Mouse (Mus musculus) testis, adult 2 months (tissue): ENCODE data around the gene Ctc1. TPM values are rescaled to one million over a fixed set of nuclear protein-coding genes. Genes with fewer than 3 reads are reported as not detected.
"Not testable (repeated sequence)": the region's sequence is repeated elsewhere in the genome, so short reads cannot be mapped to it uniquely, and the experiment has no call there.

Experiments used
- H3K27ac ChIP-seq: fragments of 200-500 bp; 2 replicates; pipeline ENCODE4 v1.5.1; 2012; ENCODE audit warnings: low read depth, low read length; ENCODE audit not compliant: control insufficient read depth, insufficient read depth
- H3K27me3 ChIP-seq: fragments of 200-500 bp; 2 replicates; pipeline ENCODE4 v1.6.1; 2012; ENCODE audit warnings: mild to moderate bottlenecking, low read length, moderate library complexity; ENCODE audit not compliant: control insufficient read depth, insufficient read depth
- H3K36me3 ChIP-seq: fragments of 200-500 bp; 2 replicates; pipeline ENCODE4 v1.6.1; 2012; ENCODE audit warnings: mild to moderate bottlenecking, low read length; ENCODE audit not compliant: control insufficient read depth, insufficient read depth
- H3K4me1 ChIP-seq: fragments of 200-500 bp; 2 replicates; pipeline ENCODE4 v1.6.1; 2012; ENCODE audit warnings: low read length; ENCODE audit not compliant: control insufficient read depth, insufficient read depth
- H3K4me3 ChIP-seq: fragments of 200-500 bp; 2 replicates; pipeline ENCODE4 v1.5.1; 2012; ENCODE audit warnings: low read depth, mild to moderate bottlenecking, low read length, moderate library complexity, mixed read lengths; ENCODE audit not compliant: control insufficient read depth
- CTCF ChIP-seq: fragments of 200-500 bp; IDR thresholded peaks from 2 replicates; pipeline ENCODE4 v1.5.1; 2012; ENCODE audit warnings: low read depth, mild to moderate bottlenecking, inconsistent platforms, low read length, moderate library complexity; ENCODE audit not compliant: control insufficient read depth, insufficient read depth, insufficient replicate concordance
- POLR2A ChIP-seq: fragments of 200-500 bp; IDR thresholded peaks from 2 replicates; pipeline ENCODE4 v1.6.1; 2012; ENCODE audit warnings: low read depth, mild to moderate bottlenecking, inconsistent platforms, low read length, moderate library complexity; ENCODE audit not compliant: control insufficient read depth
- polyA plus RNA-seq: library from polyadenylated mRNA; depleted of rRNA; stranded (reverse); fragments of >200 nt; gene quantifications from 2 replicates; pipeline ENCODE4 v1.2.3, GENCODE M21; 2012; rRNA removed

Gene Ctc1
- 44.5 and 44.9 TPM in 2 replicates for polyA plus RNA-seq

- Histone ChIP-seq H3K36me3 (no peaks in the 10 kb centered on the region), H3K4me1 (peaks cover 7% of the 10 kb centered on the region), H3K27ac (peak within 1 kb of the TSS; percentile 88), H3K27me3 (no peaks in the 10 kb centered on the region), H3K4me3 (peak within 1 kb of the TSS; percentile 95)
- TF ChIP-seq POLR2A (peak; percentile 98), CTCF (peak; percentile 61; the same call in 1 of the 2 replicates)
Measured at GRCm38 (mm10) chr11:69015644-69016441, at the start of gene Ctc1. Ctc1 (plus strand) TSS chr11:69015911.

GRCm38 (mm10) chr11:68966554-68966953 is 49.2 kb upstream of the Ctc1 start:
- peaks cover 7% of the 10 kb centered on the region for H3K4me1 ChIP-seq
- no peak overlapping the region for H3K27ac ChIP-seq
- no peaks in the 10 kb centered on the region for H3K27me3 ChIP-seq
- no peaks in the 10 kb centered on the region for H3K36me3 ChIP-seq
- TF ChIP-seq CTCF = no peak
- H3K4me3 ChIP-seq = peak overlapping the region; percentile 98

DNA sequence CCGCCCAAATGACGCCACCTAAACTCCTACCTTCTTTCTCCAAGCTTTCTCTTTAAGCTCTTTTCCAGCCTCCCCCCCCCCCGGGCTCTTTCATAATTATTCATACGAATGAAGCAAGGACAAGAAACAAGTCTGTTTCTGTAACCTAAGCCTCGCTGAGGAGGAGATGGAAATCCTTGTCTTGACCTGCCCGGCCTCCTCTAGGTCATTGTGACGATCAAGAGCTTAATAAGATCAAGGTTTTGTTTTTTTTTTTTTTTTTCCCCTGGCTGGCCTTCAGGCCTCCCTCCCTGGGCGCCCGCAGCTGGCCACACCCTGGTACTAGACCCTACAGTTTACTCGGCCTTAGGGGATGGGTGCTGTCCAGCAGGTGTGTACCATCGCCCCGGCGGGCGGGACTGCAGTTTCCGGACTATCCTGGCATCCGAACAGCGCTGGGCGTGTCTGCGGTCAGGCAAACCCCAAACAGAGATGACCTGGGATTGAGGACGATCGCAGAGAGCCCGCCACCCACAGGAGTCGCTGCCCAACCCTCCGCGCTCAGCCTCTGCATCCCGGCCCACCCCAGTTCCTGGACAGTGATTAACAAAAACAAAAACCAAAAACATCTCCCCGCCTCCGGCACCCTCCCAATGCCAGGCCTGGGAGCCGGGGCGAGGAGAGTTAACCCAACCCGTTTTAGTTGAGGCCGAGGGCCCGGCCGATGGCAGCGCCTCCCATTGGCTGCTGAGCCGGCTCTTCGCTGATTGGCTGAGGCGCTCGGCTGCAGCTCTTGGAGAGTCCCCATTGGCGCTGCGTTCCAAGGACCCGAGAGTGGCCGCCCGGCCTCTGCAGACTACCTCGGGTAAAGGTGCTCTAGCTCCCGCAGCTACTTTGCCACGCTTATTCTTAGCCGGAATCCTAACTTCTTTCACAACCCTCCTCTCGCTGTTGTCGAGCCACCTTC is 48.1 kb upstream of the Ctc1 start, which contains the start of gene Slc25a35:
Gene Slc25a35 (plus strand): TSS at position 795 of the 946 bp plus-strand sequence.
- H3K4me3 ChIP-seq = peak within 1 kb of the TSS; percentile 98
- H3K4me1 ChIP-seq = peaks cover 11% of the 10 kb centered on the region
- peak within 1 kb of the TSS; percentile 96 for H3K27ac ChIP-seq
- H3K27me3 ChIP-seq = no peaks in the 10 kb centered on the region
- peak; percentile 60 for TF ChIP-seq POLR2A
- no peak for TF ChIP-seq CTCF
- peaks cover 2% of the 10 kb centered on the region; the same call in 1 of the 2 replicates for H3K36me3 ChIP-seq

- Histone ChIP-seq H3K4me1 (peaks cover 16% of the 10 kb centered on the region), H3K27ac (0 out of 2 replicates have a peak overlapping the region, but pooled peaks have one; percentile 1), H3K27me3 (no peaks in the 10 kb centered on the region), H3K4me3 (peak overlapping the region; percentile 98), H3K36me3 (peaks cover 2% of the 10 kb centered on the region; the same call in 1 of the 2 replicates)
- TF ChIP-seq CTCF (no peak), POLR2A (no peak)
Measured at GRCm38 (mm10) chr11:68968752-68969151, 47.0 kb upstream of the Ctc1 start.

GRCm38 (mm10) chr11:68970232-68970631 is 45.5 kb upstream of the Ctc1 start:
- no peak for TF ChIP-seq CTCF
- Histone ChIP-seq H3K4me1 (peaks cover 21% of the 10 kb centered on the region), H3K4me3 (peak overlapping the region; percentile 30), H3K27me3 (no peaks in the 10 kb centered on the region), H3K36me3 (peaks cover 2% of the 10 kb centered on the region; the same call in 1 of the 2 replicates), H3K27ac (no peak overlapping the region; the same call in 1 of the 2 replicates)

GRCm38 (mm10) chr11:68973250-68974058 is 42.3 kb upstream of the Ctc1 start:
- Histone ChIP-seq H3K4me3 (peak overlapping the region; percentile 91), H3K27ac (peak overlapping the region; percentile 95), H3K4me1 (peaks cover 24% of the 10 kb centered on the region)
- H3K27me3 ChIP-seq, H3K36me3 ChIP-seq: not testable (repeated sequence)
- peak; percentile 55; the same call in 1 of the 2 replicates for TF ChIP-seq POLR2A
